Mouse (Mus musculus): ENCODE data around the gene Apol6. TPM values are rescaled to one million over a fixed set of nuclear protein-coding genes. Genes with fewer than 3 reads are reported as not detected.

Apol6 gene
- polyA plus RNA-seq, 1 experiment from 2014 or later, result not detected

DNA sequence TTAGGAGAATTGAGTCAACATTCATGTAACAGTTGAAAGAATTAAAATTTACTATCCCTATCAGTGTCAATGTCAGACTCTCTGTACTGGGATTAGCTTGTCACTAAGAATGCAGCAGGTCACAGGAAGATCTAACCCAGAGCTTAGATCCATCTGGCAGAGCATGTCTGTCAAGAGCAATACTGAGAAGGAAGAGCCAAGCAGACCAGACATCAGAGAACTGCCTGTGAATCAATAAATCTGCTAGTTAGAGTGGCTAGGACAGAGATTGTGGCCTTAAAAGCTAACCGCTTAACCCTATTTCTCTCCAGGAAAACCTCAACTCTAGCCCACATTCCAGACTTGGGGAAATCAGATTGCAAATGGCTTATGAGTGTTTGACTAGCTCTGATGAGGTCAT, 42.0 kb downstream of the Apol6 start:
- H3K36me3 ChIP-seq (ENCODE audit: control insufficient read depth, insufficient read depth, low read length), result no peaks in the 10 kb centered on the region; the same call in 1 of the 2 replicates
- ATAC-seq (ENCODE audit: low FRiP score), result no peak
- WGBS, result 100% methylated on average over 1 of the region's 1 CpGs

DNA sequence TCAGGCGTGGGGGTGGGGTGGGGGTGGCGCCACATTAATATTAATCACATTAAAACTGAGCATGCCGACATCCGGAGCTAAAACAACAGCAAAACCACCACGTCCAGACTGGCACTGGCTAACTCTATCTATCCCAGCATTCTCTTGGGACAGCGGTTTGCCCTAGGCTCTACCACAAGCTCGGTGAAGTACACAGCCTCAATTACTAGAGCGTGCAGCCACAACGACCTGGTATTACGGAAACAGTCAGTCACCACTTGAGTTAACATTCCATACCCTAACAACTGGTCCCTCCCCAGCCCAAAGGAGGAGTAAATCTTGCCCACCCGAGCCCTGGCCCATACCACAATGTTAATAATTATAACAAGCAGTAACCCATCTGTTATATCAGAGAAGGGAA, 44.7 kb downstream of the Apol6 start:
- Histone ChIP-seq H3K4me3 (ENCODE audit: low read depth, low read length) (no peak overlapping the region), H3K27me3 (ENCODE audit: control insufficient read depth, insufficient read depth, low read length) (no peaks in the 10 kb centered on the region), H3K4me2 (no peak overlapping the region), H3K4me1 (ENCODE audit: control insufficient read depth, insufficient read depth, low read length) (no peaks in the 10 kb centered on the region), H3K9ac (ENCODE audit: low read length) (no peak overlapping the region), H3K36me3 (ENCODE audit: control insufficient read depth, insufficient read depth, low read length) (no peaks in the 10 kb centered on the region), H3K27ac (ENCODE audit: low read depth, low read length) (no peak overlapping the region), H3K9me3 (ENCODE audit: control insufficient read depth, low read length) (no peaks in the 10 kb centered on the region)
- ATAC-seq (ENCODE audit: low FRiP score) (no peak), DNase-seq (ENCODE audit: low spot score, missing footprints) (no peak)
- WGBS, result 76% methylated on average over 11 of the region's 11 CpGs

More for the DNA sequence above, 42.0 kb downstream of the Apol6 start:
- H3K4me2 ChIP-seq, result no peak overlapping the region
- no peaks in the 10 kb centered on the region for H3K4me1 ChIP-seq (ENCODE audit: control insufficient read depth, insufficient read depth, low read length)
- H3K27me3 ChIP-seq (ENCODE audit: control insufficient read depth, insufficient read depth, low read length), result no peaks in the 10 kb centered on the region
- DNase-seq (ENCODE audit: low spot score, missing footprints), result no peak
- H3K27ac ChIP-seq (ENCODE audit: low read depth, low read length), result no peak overlapping the region
- H3K9me3 ChIP-seq (ENCODE audit: control insufficient read depth, low read length), result no peaks in the 10 kb centered on the region
- H3K4me3 ChIP-seq (ENCODE audit: low read depth, low read length), result no peak overlapping the region
- no peak overlapping the region for H3K9ac ChIP-seq (ENCODE audit: low read length)

DNA sequence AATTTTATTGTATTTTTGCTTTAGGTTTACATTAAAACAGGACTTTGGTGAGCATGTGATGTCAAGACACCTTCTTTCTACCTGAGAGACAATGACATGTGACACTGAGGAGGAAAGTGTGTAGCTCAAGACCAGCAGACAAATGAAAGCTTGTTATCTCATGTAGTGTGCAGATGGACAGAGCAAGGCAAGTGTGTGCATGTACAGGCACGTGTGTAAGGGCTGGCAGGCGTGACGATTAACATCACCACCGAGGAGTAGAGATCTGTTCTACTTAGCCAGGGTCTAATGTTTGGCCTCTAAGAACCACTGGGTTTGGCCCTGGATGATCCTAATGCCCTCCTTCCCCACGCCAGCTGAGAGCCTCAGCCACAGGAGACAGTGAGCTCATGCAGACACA, 46.0 kb downstream of the Apol6 start:
- DNase-seq (ENCODE audit: low spot score, missing footprints), result no peak
- no peak for ATAC-seq (ENCODE audit: low FRiP score)
- Histone ChIP-seq H3K9ac (ENCODE audit: low read length) (no peak overlapping the region), H3K4me1 (ENCODE audit: control insufficient read depth, insufficient read depth, low read length) (no peaks in the 10 kb centered on the region), H3K27me3 (ENCODE audit: control insufficient read depth, insufficient read depth, low read length) (no peaks in the 10 kb centered on the region), H3K4me3 (ENCODE audit: low read depth, low read length) (no peak overlapping the region), H3K9me3 (ENCODE audit: control insufficient read depth, low read length) (no peaks in the 10 kb centered on the region), H3K27ac (ENCODE audit: low read depth, low read length) (no peak overlapping the region), H3K4me2 (no peak overlapping the region), H3K36me3 (ENCODE audit: control insufficient read depth, insufficient read depth, low read length) (no peaks in the 10 kb centered on the region)
- 90% methylated on average over 5 of the region's 5 CpGs for WGBS

DNA sequence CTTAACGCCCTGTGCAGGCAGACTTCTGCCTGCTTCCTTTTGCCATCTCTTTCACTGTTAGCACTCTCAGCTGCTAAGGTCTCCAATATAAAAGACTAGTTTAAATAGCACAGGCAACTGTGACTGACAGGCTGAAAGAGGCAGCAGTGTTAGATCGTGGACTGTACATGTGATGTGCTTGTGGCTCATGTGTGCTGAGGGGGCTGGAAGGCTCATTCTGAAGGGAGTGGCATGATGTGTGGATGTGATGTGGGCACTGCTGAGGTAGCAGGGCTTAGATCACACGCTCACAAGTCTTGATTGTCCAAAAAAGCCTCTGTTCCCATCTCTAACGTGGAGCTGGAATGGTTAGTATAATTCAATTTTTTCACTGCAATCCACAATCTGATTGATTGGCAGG, 46.9 kb downstream of the Apol6 start:
- DNase-seq (ENCODE audit: low spot score, missing footprints), result no peak
- no peak overlapping the region for H3K4me3 ChIP-seq (ENCODE audit: low read depth, low read length)
- H3K9ac ChIP-seq (ENCODE audit: low read length), result no peak overlapping the region
- H3K4me2 ChIP-seq, result no peak overlapping the region
- H3K27me3 ChIP-seq (ENCODE audit: control insufficient read depth, insufficient read depth, low read length), result no peaks in the 10 kb centered on the region
- H3K36me3 ChIP-seq (ENCODE audit: control insufficient read depth, insufficient read depth, low read length), result no peaks in the 10 kb centered on the region
- H3K27ac ChIP-seq (ENCODE audit: low read depth, low read length), result no peak overlapping the region
- H3K9me3 ChIP-seq (ENCODE audit: control insufficient read depth, low read length), result no peaks in the 10 kb centered on the region
- no peaks in the 10 kb centered on the region for H3K4me1 ChIP-seq (ENCODE audit: control insufficient read depth, insufficient read depth, low read length)
- 88% methylated on average over 4 of the region's 4 CpGs for WGBS
- no peak for ATAC-seq (ENCODE audit: low FRiP score)

DNA sequence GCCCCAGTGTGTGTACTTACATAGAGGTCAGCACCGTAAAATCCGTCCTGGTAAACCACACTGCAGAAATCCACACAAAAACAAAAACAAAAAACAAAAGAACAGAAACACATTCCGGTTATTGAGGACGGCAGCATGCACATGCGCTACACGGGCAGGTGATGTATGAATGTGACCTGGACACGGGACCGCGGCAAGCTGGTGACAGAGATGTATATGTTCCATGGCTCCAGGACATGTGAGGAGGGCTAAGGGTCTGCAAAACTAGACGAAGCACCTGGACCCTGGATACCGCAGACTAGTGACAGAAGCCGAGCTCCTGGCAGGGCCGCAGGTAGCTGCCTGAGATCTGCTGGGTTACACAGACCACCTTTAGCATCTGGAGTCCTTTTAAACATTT, 49.9 kb downstream of the Apol6 start:
- Histone ChIP-seq H3K4me1 (ENCODE audit: control insufficient read depth, insufficient read depth, low read length) (no peaks in the 10 kb centered on the region), H3K9me3 (ENCODE audit: control insufficient read depth, low read length) (no peaks in the 10 kb centered on the region), H3K27me3 (ENCODE audit: control insufficient read depth, insufficient read depth, low read length) (no peaks in the 10 kb centered on the region), H3K9ac (ENCODE audit: low read length) (no peak overlapping the region), H3K36me3 (ENCODE audit: control insufficient read depth, insufficient read depth, low read length) (0 out of 2 replicates have a peak, but pooled peaks cover 5% of the 10 kb centered on the region), H3K4me2 (no peak overlapping the region), H3K4me3 (ENCODE audit: low read depth, low read length) (no peak overlapping the region), H3K27ac (ENCODE audit: low read depth, low read length) (no peak overlapping the region)
- no peak for DNase-seq (ENCODE audit: low spot score, missing footprints)
- WGBS, result 96% methylated on average over 13 of the region's 13 CpGs
- no peak for ATAC-seq (ENCODE audit: low FRiP score)

DNA sequence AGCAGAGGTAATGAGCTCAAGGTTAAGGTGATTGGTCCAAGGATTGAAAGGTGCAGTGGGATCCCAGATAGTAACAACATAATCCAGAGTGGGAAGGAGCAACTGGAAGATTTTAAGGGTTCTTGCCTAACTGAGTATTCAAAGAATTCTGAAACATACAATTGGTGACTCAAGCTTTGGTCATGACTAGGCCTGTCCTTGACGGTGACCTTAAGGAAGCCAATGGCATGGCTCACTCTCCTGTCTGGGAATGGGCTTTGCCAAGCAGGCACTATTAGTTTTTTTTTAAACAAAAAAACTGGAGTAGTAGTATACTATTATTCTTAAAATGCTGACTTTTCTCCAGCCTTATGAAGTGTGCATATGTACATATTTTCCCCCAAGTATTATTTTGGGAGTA, 50.7 kb downstream of the Apol6 start:
- H3K36me3 ChIP-seq (ENCODE audit: control insufficient read depth, insufficient read depth, low read length), result 0 out of 2 replicates have a peak, but pooled peaks cover 5% of the 10 kb centered on the region
- no peaks in the 10 kb centered on the region for H3K9me3 ChIP-seq (ENCODE audit: control insufficient read depth, low read length)
- WGBS, result 100% methylated on average over 1 of the region's 1 CpGs

DNA sequence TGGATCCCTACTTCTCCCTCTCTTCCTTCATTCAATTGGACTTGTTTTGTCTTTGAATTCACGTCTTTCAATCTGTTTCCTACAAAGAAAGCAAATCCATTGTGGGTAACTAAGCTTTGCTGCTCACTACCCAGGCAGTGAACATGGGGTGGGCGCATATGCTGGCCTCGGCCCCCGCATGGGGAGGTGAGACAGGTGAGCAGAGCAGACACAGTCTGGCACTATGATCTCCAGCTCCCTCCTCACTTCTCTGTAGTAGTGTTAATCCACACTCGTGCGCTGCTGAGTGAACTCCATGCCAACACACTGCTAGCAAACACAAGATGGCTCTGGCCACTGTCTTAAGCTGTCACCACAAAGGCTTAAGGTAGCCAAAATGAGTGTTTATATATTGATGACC, 52.8 kb downstream of the Apol6 start:
- H3K27ac ChIP-seq (ENCODE audit: low read depth, low read length), result no peak overlapping the region
- no peak overlapping the region for H3K4me3 ChIP-seq (ENCODE audit: low read depth, low read length)
- ATAC-seq (ENCODE audit: low FRiP score) (no peak), DNase-seq (ENCODE audit: low spot score, missing footprints) (no peak)
- no peaks in the 10 kb centered on the region for H3K27me3 ChIP-seq (ENCODE audit: control insufficient read depth, insufficient read depth, low read length)
- no peaks in the 10 kb centered on the region for H3K4me1 ChIP-seq (ENCODE audit: control insufficient read depth, insufficient read depth, low read length)
- H3K9ac ChIP-seq (ENCODE audit: low read length), result no peak overlapping the region
- H3K4me2 ChIP-seq, result no peak overlapping the region
- WGBS, result 96% methylated on average over 6 of the region's 6 CpGs
- H3K9me3 ChIP-seq (ENCODE audit: control insufficient read depth, low read length), result no peaks in the 10 kb centered on the region
- H3K36me3 ChIP-seq (ENCODE audit: control insufficient read depth, insufficient read depth, low read length), result peaks cover 5% of the 10 kb centered on the region; the same call in 1 of the 2 replicates

More for the DNA sequence above, 50.7 kb downstream of the Apol6 start:
- DNase-seq (ENCODE audit: low spot score, missing footprints) (no peak), ATAC-seq (ENCODE audit: low FRiP score) (no peak)
- no peaks in the 10 kb centered on the region for H3K4me1 ChIP-seq (ENCODE audit: control insufficient read depth, insufficient read depth, low read length)
- no peak overlapping the region for H3K4me3 ChIP-seq (ENCODE audit: low read depth, low read length)
- H3K27me3 ChIP-seq (ENCODE audit: control insufficient read depth, insufficient read depth, low read length), result no peaks in the 10 kb centered on the region
- no peak overlapping the region for H3K4me2 ChIP-seq
- no peak overlapping the region for H3K27ac ChIP-seq (ENCODE audit: low read depth, low read length)
- no peak overlapping the region for H3K9ac ChIP-seq (ENCODE audit: low read length)

DNA sequence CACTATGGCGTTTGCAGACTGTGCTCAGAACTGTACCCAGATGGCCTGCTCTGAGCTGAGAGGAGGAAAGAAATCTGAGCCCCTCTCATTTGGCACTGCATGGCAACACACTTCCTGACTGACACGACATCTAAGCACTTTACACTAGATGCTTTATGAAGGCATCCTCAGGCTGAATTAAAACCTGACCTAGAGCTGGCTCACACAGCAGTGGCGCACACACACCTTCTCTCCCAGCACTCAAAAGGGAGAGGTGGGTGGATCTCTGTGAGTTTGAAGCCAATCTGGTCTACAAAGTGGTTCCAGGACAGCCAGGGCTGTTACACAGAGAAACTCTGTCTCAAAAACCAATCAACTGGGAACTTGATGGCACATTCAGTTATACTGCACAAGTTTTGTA, 55.2 kb downstream of the Apol6 start:
- H3K36me3 ChIP-seq (ENCODE audit: control insufficient read depth, insufficient read depth, low read length), result peaks cover 5% of the 10 kb centered on the region; the same call in 1 of the 2 replicates
- H3K4me2 ChIP-seq, result no peak overlapping the region
- H3K4me1 ChIP-seq (ENCODE audit: control insufficient read depth, insufficient read depth, low read length), result no peaks in the 10 kb centered on the region
- H3K9me3 ChIP-seq (ENCODE audit: control insufficient read depth, low read length), result no peaks in the 10 kb centered on the region
- no peak overlapping the region for H3K9ac ChIP-seq (ENCODE audit: low read length)
- no peak overlapping the region for H3K4me3 ChIP-seq (ENCODE audit: low read depth, low read length)
- H3K27ac ChIP-seq (ENCODE audit: low read depth, low read length), result no peak overlapping the region
- ATAC-seq (ENCODE audit: low FRiP score) (no peak), DNase-seq (ENCODE audit: low spot score, missing footprints) (no peak)
- H3K27me3 ChIP-seq (ENCODE audit: control insufficient read depth, insufficient read depth, low read length), result no peaks in the 10 kb centered on the region
- WGBS, result 83% methylated on average over 3 of the region's 3 CpGs

DNA sequence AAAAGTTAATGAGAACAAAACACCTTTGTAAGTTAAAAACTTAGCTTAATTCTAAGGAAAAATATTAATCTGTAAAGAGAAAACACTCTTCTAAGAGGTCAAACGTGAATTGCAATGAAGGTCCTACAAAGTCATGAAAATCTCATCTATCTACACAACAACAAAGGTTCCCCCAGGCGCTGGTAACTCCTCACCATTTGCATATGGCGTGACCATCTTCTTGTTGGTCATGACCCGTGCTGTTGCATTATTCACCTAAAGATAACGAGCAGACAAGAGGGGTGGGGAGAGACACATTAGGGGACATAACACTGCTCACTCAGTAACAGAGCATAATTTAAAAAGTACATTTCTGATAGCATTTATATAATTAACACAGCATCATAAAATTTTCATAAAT, 58.2 kb downstream of the Apol6 start:
- 85% methylated on average over 5 of the region's 5 CpGs for WGBS
- DNase-seq (ENCODE audit: low spot score, missing footprints) (no peak), ATAC-seq (ENCODE audit: low FRiP score) (no peak)
- Histone ChIP-seq H3K4me1 (ENCODE audit: control insufficient read depth, insufficient read depth, low read length) (no peaks in the 10 kb centered on the region), H3K27ac (ENCODE audit: low read depth, low read length) (no peak overlapping the region), H3K36me3 (ENCODE audit: control insufficient read depth, insufficient read depth, low read length) (peaks cover 3% of the 10 kb centered on the region; the same call in 1 of the 2 replicates), H3K9me3 (ENCODE audit: control insufficient read depth, low read length) (no peaks in the 10 kb centered on the region), H3K9ac (ENCODE audit: low read length) (no peak overlapping the region), H3K4me2 (no peak overlapping the region), H3K4me3 (ENCODE audit: low read depth, low read length) (no peak overlapping the region), H3K27me3 (ENCODE audit: control insufficient read depth, insufficient read depth, low read length) (no peaks in the 10 kb centered on the region)
